Mouse (Mus musculus) brain, embryonic 14.5 days (tissue): ENCODE results near the gene Meis3.

Experiments
- CTCF ChIP-seq: fragments of 200-500 bp; IDR thresholded peaks from 2 replicates; pipeline ENCODE4 v1.5.1; 2012; ENCODE audit warnings: inconsistent platforms, mild to moderate bottlenecking, moderate library complexity, borderline replicate concordance; ENCODE audit not compliant: insufficient read depth, insufficient read length; ENCODE audit errors: extremely low read depth
- POLR2A ChIP-seq: fragments of 200-500 bp; IDR thresholded peaks from 2 replicates; pipeline ENCODE4 v1.6.1; 2012; ENCODE audit warnings: mild to moderate bottlenecking, inconsistent platforms, borderline replicate concordance; ENCODE audit not compliant: poor library complexity, insufficient read depth, insufficient read length, severe bottlenecking; ENCODE audit errors: extremely low read depth

- TF ChIP-seq POLR2A (no peak), CTCF (no peak; the same call in 1 of the 2 replicates)
Observed at GRCm38 (mm10) chr7:16161302-16161701, 13.6 kb upstream of the Meis3 start.
